Mouse (Mus musculus) MEL (cell line): ENCODE results near the gene Sirt4. TPM values are rescaled to one million over a fixed set of nuclear protein-coding genes. Genes with fewer than 3 reads are reported as not detected.

ENCODE experiments used
- DNase-seq: peaks from one replicate; pipeline ENCODE4 v3.0.0; 2011; ENCODE audit warnings: low read depth, low spot score
- H3K27ac ChIP-seq: 2 replicates; pipeline ENCODE4 v1.5.1; 2012; ENCODE audit warnings: low read depth, mild to moderate bottlenecking, control low read depth, low read length, moderate library complexity; ENCODE audit not compliant: control insufficient read depth
- H3K27me3 ChIP-seq, 2 experiments: fragments of 150-350 bp in 1 of 2; sonication (generic) in 1 of 2; 2 replicates each; pipeline ENCODE4 v1.6.1; 2012; ENCODE audit warnings: low read length in 2 of 2, mild to moderate bottlenecking in 2 of 2, improper control_type of control experiment in 1 of 2, moderate library complexity in 1 of 2; ENCODE audit not compliant: insufficient read depth in 2 of 2, control insufficient read depth in 1 of 2
- H3K36me3 ChIP-seq, 2 experiments: 2 replicates each; pipeline ENCODE4 v1.6.1; 2012 to 2014; ENCODE audit warnings: low read length in 2 of 2, improper control_type of control experiment in 1 of 2, inconsistent platforms in 1 of 2, mild to moderate bottlenecking in 1 of 2; ENCODE audit not compliant: insufficient read depth in 2 of 2, control insufficient read depth in 1 of 2
- H3K4me1 ChIP-seq, 2 experiments: fragments of 150-350 bp in 1 of 2; sonication (generic) in 1 of 2; 2 replicates each; pipeline ENCODE4 v1.6.1; 2012; ENCODE audit warnings: low read length in 2 of 2, improper control_type of control experiment in 1 of 2, mild to moderate bottlenecking in 1 of 2; ENCODE audit not compliant: insufficient read depth in 2 of 2, control insufficient read depth in 1 of 2
- H3K4me3 ChIP-seq, 2 experiments: fragments of 150-350 bp in 1 of 2; sonication (generic) in 1 of 2; 2 replicates each; pipeline ENCODE4 v1.5.1; 2012; ENCODE audit warnings: low read depth in 2 of 2, low read length in 2 of 2, mild to moderate bottlenecking in 2 of 2, moderate library complexity in 2 of 2, control low read depth in 1 of 2, improper control_type of control experiment in 1 of 2; ENCODE audit not compliant: control insufficient read depth in 1 of 2, insufficient read depth in 1 of 2
- H3K79me2 ChIP-seq: 2 replicates; pipeline ENCODE4 v1.6.1; 2012; ENCODE audit warnings: mild to moderate bottlenecking, low read length, moderate library complexity; ENCODE audit not compliant: control insufficient read depth, poor library complexity, insufficient read depth
- H3K9ac ChIP-seq: 2 replicates; pipeline ENCODE4 v1.6.1; 2012; ENCODE audit warnings: low read depth, mild to moderate bottlenecking, control low read depth, low read length, moderate library complexity; ENCODE audit not compliant: control insufficient read depth, poor library complexity, severe bottlenecking
- H3K9me3 ChIP-seq: fragments of 150-350 bp; sonication (generic); replicated peaks from 2 replicates; pipeline ENCODE4 v1.6.1; 2012; ENCODE audit warnings: mild to moderate bottlenecking, low read length, improper control_type of control experiment, moderate library complexity; ENCODE audit not compliant: insufficient read depth
- CHD1 ChIP-seq: IDR thresholded peaks from 2 replicates; pipeline ENCODE4 v1.6.1; 2012; ENCODE audit warnings: low read depth, mild to moderate bottlenecking, inconsistent platforms, low read length, improper control_type of control experiment
- CHD2 ChIP-seq: IDR thresholded peaks from 2 replicates; pipeline ENCODE4 v1.6.1; 2011; ENCODE audit warnings: low read length, improper control_type of control experiment
- ETS1 ChIP-seq: IDR thresholded peaks from 2 replicates; pipeline ENCODE4 v1.6.1; 2012; ENCODE audit warnings: low read depth, mild to moderate bottlenecking, inconsistent platforms, low read length, improper control_type of control experiment, moderate library complexity
- GABPA ChIP-seq: IDR thresholded peaks from 2 replicates; pipeline ENCODE4 v1.6.1; 2012; ENCODE audit warnings: low read depth, mild to moderate bottlenecking, inconsistent platforms, low read length, improper control_type of control experiment, moderate library complexity
- HCFC1 ChIP-seq: IDR thresholded peaks from 2 replicates; pipeline ENCODE4 v1.6.1; 2012; ENCODE audit warnings: low read depth, mild to moderate bottlenecking, inconsistent platforms, low read length, improper control_type of control experiment, moderate library complexity
- KAT2A ChIP-seq: conservative IDR thresholded peaks from 2 replicates; pipeline ENCODE4 v1.6.1; 2012; ENCODE audit warnings: low read depth, low read length, improper control_type of control experiment, inconsistent platforms
- MAFK ChIP-seq: IDR thresholded peaks from 2 replicates; pipeline ENCODE4 v1.6.1; 2011; ENCODE audit warnings: low read depth, mild to moderate bottlenecking, low read length, improper control_type of control experiment, borderline replicate concordance
- MXI1 ChIP-seq: IDR thresholded peaks from 2 replicates; pipeline ENCODE4 v1.6.1; 2011; ENCODE audit warnings: mild to moderate bottlenecking, low read depth, low read length, improper control_type of control experiment
- MYC ChIP-seq: IDR thresholded peaks from 2 replicates; pipeline ENCODE4 v1.6.1; 2011; ENCODE audit warnings: low read depth, mild to moderate bottlenecking, low read length, improper control_type of control experiment, moderate library complexity
- POLR2AphosphoS5 ChIP-seq: IDR thresholded peaks from 2 replicates; pipeline ENCODE4 v1.6.1; 2012; ENCODE audit warnings: low read depth, borderline replicate concordance, mild to moderate bottlenecking, inconsistent platforms, low read length, moderate library complexity, mixed read lengths
- SMC3 ChIP-seq: IDR thresholded peaks from 2 replicates; pipeline ENCODE4 v1.6.1; 2011; ENCODE audit warnings: low read depth, low read length, improper control_type of control experiment
- TBP ChIP-seq: IDR thresholded peaks from 2 replicates; pipeline ENCODE4 v1.8.0; 2011; ENCODE audit warnings: low read depth, low read length, improper control_type of control experiment
- TCF12 ChIP-seq: IDR thresholded peaks from 2 replicates; pipeline ENCODE4 v1.6.1; 2014; ENCODE audit warnings: low read depth, mild to moderate bottlenecking, inconsistent platforms, low read length, improper control_type of control experiment, moderate library complexity
- UBTF ChIP-seq: IDR thresholded peaks from 2 replicates; pipeline ENCODE4 v1.6.1; 2012; ENCODE audit warnings: low read depth, mild to moderate bottlenecking, inconsistent platforms, low read length, improper control_type of control experiment, moderate library complexity, borderline replicate concordance; ENCODE audit not compliant: insufficient read depth
- USF1 ChIP-seq: IDR thresholded peaks from 2 replicates; pipeline ENCODE4 v1.6.1; 2014; ENCODE audit warnings: low read depth, mild to moderate bottlenecking, inconsistent platforms, low read length, improper control_type of control experiment, moderate library complexity
- ZNF384 ChIP-seq: IDR thresholded peaks from 2 replicates; pipeline ENCODE4 v1.6.1; 2012; ENCODE audit warnings: low read depth, mild to moderate bottlenecking, inconsistent platforms, low read length, improper control_type of control experiment
- polyA plus RNA-seq, 2 experiments: library from polyadenylated mRNA; stranded (reverse) in 1 of 2; unstranded in 1 of 2; fragments of >175 nt in 1 of 2; fragments of >200 nt in 1 of 2; gene quantifications; 2 replicates each; pipeline versions ENCODE4 v1.2.1 to v1.2.4; 2012; ENCODE audit warnings: low replicate concordance in 2 of 2, low read depth in 1 of 2; ENCODE audit not compliant: insufficient read length in 2 of 2, insufficient read depth in 1 of 2, missing spikeins in 1 of 2
- total RNA-seq: library from RNA; depleted of rRNA; stranded (reverse); fragments of 300-350 nt; gene quantifications from 2 replicates; pipeline ENCODE4 v1.2.3, GENCODE M21; 2012

Gene Sirt4
- total and polyA plus RNA-seq, 3 experiments: 9.2 to 10.3 TPM; not detected in 1

- no peak overlapping the region for H3K4me3 ChIP-seq
- H3K27me3 ChIP-seq: no peaks in the 10 kb centered on the region
- no peak overlapping the region for H3K9ac ChIP-seq
- TF ChIP-seq MAFK: no peak
- TF ChIP-seq ZNF384: no peak
- peaks cover 0 to 8% of the 10 kb centered on the region in 2 experiments; a peak in 1 of 4 replicates for H3K4me1 ChIP-seq
- H3K79me2 ChIP-seq: peaks cover 16% of the 10 kb centered on the region
- H3K27ac ChIP-seq: no peak overlapping the region
- H3K36me3 ChIP-seq: peaks cover 0 to 2% of the 10 kb centered on the region in 2 experiments; a peak in 1 of 4 replicates
- DNase-seq: no peak
- H3K9me3 ChIP-seq: no peaks in the 10 kb centered on the region
Observed at GRCm38 (mm10) chr5:115508859-115509147, 24.3 kb upstream of the Sirt4 start.

- TF ChIP-seq MYC: no peak
- TF ChIP-seq CHD1: no peak
- TF ChIP-seq GABPA: no peak
- no peak for TF ChIP-seq KAT2A
- TF ChIP-seq TBP: no peak
- TF ChIP-seq SMC3: no peak
- TF ChIP-seq HCFC1: no peak
- no peak for TF ChIP-seq ETS1
- no peak for TF ChIP-seq POLR2AphosphoS5
- TF ChIP-seq MXI1: no peak
- no peak for TF ChIP-seq CHD2
- no peak for TF ChIP-seq TCF12
- TF ChIP-seq USF1: no peak
- TF ChIP-seq UBTF: no peak
- no peak for TF ChIP-seq MAFK
- peaks cover 0 to 8% of the 10 kb centered on the region in 2 experiments; a peak in 1 of 4 replicates for H3K4me1 ChIP-seq
- no peaks in the 10 kb centered on the region for H3K27me3 ChIP-seq
- H3K9me3 ChIP-seq: no peaks in the 10 kb centered on the region
- H3K4me3 ChIP-seq: no peak overlapping the region
- H3K36me3 ChIP-seq: peaks cover 0 to 2% of the 10 kb centered on the region in 2 experiments; a peak in 1 of 4 replicates
- H3K27ac ChIP-seq: no peak overlapping the region
- no peak for DNase-seq
- H3K79me2 ChIP-seq: peaks cover 16% of the 10 kb centered on the region
- no peak overlapping the region for H3K9ac ChIP-seq
Observed at GRCm38 (mm10) chr5:115507981-115508858, 23.7 kb upstream of the Sirt4 start.
